Mouse (Mus musculus) cerebellum, postnatal 4 days (tissue): Measurements from ENCODE around the gene Arl5c.

Experiments
- DNase-seq, 2 experiments: peaks; one replicate each; pipeline ENCODE4 v3.0.0; 2022; ENCODE audit warnings: low spot score in 2 of 2, mixed read lengths in 1 of 2

Gene Arl5c

GRCm38 (mm10) chr11:97995564-97996288 is at the start of gene Arl5c:
Arl5c (minus strand) TSS chr11:97996181.
- DNase-seq = no peak

GRCm38 (mm10) chr11:98045596-98045995 is 49.6 kb upstream of the Arl5c start:
- no peak for DNase-seq

DNA sequence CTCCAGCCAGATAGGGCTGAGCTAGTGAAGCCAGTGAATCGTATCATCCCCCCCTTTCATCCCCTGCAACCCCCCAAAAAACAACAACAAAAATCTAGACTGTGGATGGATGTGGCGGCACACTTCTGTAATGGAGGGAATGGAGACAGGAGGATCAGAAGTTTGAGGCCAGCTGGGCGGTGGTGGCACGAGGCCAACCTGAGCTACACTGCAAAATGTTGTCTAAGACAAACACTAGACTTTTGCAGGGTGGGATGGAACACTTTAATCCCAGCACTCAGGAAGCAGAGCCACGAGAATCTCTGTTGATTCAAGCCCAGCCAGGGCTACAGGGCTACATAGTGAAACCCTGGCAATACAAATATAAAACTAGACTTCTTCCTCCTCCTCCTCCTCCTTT is 48.1 kb upstream of the Arl5c start:
- DNase-seq = no peak

- no peak for DNase-seq
These were observed 46.8 kb upstream of the Arl5c start for GRCm38 (mm10) chr11:98042741-98043140.

GRCm38 (mm10) chr11:98040975-98041374 is 45.0 kb upstream of the Arl5c start:
- no peak for DNase-seq

- peak in 1 of 2 experiments; percentile 47 for DNase-seq
These were observed 41.9 kb upstream of the Arl5c start for GRCm38 (mm10) chr11:98037871-98038270.

GRCm38 (mm10) chr11:98035977-98036377 is 40.0 kb upstream of the Arl5c start:
- peak in 1 of 2 experiments; percentile 55 for DNase-seq

- DNase-seq = peak in 1 of 2 experiments; percentile 63
These were observed 38.9 kb upstream of the Arl5c start for GRCm38 (mm10) chr11:98034840-98035239.

DNA sequence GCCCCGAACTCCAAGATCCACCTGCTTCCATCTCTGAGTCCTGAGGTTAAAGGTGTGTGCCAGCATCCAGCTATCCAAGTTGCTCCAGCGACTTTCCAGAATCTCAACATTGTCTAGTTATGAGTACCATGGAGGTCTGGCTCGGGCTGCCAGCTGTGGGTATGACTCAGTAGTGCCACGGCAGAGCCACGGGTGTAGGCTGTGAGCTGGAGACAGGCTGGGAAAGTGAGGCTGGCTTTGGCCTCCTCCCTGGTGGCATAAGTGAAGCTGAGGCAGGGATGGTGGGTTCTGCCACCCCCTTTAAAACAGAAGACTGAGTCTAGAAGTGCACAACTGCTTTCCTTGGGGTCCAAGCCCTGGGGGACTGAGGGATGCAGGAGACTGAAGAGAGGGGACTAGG is 38.1 kb upstream of the Arl5c start:
- no peak for DNase-seq

DNA sequence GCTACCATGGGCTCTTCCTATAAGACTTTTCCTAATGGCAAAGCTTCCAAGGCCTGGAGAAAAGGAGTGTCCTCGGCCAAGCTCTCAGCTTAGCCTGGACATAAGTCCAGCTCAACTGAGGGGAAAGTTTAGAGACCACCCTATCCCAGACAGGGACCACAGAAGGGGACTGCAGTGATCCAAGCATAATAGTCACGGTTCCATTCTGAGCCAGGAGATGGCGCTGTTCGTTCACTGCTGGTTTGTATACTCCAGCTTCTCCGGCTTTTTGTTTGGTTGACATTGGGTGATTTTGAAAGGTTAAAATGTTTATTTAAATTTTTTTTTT is 35.4 kb upstream of the Arl5c start:
- peak; percentile 79 to 88 for DNase-seq

DNA sequence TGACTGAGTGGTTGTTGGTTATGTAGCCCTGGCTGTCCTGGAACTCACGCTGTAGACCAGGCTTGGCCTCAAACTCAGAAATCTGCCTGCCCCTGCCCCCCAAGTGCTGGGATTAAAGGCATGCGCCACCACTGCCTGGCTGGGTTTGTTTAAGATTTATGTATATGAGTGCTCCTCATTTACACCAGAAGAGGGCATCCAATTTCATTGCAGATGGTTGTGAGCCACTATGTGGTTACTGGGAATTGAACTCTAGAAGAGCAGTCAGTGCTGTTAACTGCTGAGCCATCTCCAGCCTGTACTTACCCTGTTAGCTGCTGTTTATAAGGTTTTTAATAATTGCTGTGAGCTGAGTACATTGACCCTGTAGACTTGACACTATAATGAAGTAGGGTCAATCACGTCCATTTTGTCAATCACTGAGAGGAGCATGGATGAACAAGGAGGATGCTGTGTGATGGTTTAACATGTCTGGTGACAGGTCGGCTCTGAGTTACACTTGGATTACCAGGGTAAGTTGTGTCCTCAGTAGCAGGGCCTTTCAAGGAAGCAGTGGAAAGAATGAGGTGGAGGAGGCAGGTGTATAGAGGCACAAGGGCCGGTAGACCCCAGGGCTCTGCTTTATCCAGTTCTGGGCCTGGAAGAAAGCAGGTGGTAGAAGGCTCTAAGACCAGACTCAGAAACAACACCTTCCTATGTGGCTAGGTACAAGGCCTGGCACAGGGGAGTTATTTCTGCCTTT is 34.9 kb upstream of the Arl5c start:
- DNase-seq = no peak

DNA sequence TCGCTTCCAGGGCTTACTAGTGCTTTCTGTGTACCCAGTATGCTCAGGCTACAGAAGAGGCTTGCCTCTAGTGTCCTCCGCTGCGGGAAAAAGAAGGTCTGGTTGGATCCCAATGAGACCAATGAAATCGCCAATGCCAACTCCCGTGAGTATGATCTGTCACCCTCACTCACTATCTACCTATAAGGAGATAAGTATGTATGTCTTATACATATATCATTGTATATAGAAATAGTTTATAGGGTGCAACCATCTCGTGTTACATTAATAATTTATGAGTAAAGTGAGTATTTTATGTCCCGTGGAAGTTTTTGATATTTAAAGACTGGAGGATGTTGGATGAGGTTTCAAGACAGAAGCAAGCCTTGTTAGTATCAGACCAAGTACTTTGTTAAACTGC is 31.8 kb upstream of the Arl5c start:
- DNase-seq = no peak

DNA sequence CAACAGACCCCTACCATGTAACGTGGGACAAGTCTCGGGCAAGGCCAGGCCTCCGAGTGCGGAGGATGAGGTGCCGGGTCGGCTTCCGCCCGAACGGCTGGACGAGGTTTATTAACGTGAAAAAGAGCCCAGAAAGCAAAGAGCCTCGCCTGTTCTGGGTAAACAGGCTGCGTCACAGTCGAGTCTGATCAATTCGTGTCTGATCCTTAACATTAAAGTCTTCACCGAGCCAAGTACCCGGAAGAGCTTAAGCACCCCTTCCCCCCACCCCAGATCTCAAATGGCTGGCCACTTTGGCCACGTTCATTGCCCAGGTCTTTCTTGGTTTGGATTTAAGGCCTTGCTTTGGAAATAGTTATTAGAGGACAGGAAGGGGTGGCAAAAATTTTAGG is 31.3 kb upstream of the Arl5c start:
- no peak for DNase-seq

DNA sequence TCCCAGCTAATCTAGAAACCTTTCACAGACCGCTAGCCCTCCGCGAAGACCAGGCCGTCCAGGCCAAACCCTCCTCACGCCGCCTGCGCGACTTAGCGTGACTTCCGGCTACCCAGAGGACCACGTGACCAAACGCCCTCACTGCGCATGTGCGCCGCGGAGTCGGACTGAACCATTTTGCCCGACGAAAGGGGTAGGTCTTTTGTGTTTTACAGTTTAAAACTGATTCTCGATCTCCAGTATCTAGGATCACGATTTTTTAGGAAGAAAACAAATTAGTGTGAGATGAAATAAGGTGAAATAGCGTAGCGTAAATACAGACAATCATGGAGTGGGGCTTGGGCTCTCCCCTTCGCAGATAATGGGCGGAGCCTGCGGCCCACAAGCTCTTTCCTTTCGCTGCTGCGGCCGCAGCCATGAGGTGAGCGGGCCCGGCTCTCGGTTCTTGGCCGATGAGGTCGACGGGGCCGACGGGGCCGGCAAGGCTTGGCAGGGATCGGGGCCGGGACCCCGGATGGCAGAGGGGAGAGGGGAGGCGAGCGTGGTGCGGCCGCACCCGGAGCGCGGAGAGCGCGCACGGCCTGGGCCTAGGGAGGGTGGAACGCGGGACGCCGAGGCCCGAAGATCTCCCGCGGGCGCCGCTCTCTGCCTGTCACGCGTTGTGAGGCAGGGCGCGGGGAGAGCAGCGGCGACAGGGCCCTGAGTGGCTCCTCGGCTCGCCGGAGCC is 30.8 kb upstream of the Arl5c start, which contains the start of gene Rpl19:
Gene Rpl19, plus strand, starts transcription at position 141 of the 727 bp plus-strand sequence.
- peak; percentile 85 to 94 for DNase-seq

DNA sequence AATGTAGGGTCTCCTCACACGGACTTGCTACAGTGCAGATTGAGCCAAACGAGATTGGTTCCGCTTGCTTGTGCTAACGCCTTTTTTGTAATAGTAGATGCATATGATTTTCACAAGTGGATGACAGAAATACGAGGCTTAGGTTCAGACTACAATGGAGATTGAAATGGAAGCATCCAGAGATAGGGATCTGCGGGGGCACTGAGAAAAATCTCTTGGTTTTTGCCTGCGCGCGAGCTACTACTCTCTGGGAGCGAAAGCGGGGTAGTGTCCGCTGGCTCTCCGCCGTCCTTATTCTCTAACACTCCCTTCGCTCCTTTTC is 30.2 kb upstream of the Arl5c start:
- no peak for DNase-seq

DNA sequence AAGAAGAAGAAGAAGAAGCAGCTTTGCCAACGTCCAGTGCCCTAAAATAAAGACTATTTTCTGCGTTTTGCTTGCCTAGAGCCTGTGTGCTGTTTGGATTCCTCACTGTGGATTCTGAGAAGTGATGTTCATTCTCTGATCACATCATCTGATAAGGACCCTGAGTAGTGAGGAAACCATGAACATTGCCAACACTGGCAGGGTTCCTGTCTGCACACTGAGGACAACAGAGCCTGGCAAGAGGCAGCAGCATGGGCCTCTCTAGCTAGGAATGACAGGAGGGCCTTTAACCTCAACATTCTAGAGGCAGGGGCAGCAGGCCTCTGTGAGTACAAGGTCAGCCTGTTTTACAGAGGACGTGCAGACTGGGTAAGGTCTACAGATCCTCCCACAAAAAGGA is 28.5 kb upstream of the Arl5c start:
- no peak for DNase-seq

- DNase-seq = peak; percentile 55 to 77
These were observed 26.8 kb upstream of the Arl5c start, which contains the start of gene Cacnb1 for GRCm38 (mm10) chr11:98022555-98023371. Cacnb1 (minus strand) TSS chr11:98023034.

- DNase-seq = no peak
These were observed 26.2 kb upstream of the Arl5c start for GRCm38 (mm10) chr11:98022253-98022554.

GRCm38 (mm10) chr11:98021565-98022252 is 25.7 kb upstream of the Arl5c start:
- peak in 1 of 2 experiments; percentile 52 for DNase-seq

DNA sequence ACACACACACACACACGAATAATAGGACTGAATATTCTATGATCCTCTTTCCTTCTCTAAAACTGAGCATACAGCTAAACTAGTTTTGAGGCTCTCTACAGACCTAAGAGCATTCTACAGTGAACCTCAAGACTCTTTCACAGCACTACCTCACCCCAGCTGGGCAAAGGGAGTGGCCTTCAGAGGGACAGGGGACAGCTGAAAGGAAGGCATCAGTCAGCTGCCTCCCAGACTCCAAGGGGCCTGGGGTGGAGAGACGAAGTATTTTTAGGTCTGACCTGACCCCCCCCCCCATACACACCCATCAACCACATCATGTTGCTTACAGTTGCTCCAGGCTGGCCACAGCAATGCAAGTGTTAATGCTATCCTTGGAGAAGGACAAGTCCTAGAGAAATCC is 25.1 kb upstream of the Arl5c start:
- DNase-seq = no peak

GRCm38 (mm10) chr11:98020710-98021109 is 24.7 kb upstream of the Arl5c start:
- no peak for DNase-seq
